Mouse (Mus musculus): ENCODE results near the gene Specc1. TPM values are rescaled to one million over a fixed set of nuclear protein-coding genes. Genes with fewer than 3 reads are reported as not detected.

Gene Specc1
- total RNA-seq, 2 experiments from 2014 or later = 18.3 to 26.7 TPM

DNA sequence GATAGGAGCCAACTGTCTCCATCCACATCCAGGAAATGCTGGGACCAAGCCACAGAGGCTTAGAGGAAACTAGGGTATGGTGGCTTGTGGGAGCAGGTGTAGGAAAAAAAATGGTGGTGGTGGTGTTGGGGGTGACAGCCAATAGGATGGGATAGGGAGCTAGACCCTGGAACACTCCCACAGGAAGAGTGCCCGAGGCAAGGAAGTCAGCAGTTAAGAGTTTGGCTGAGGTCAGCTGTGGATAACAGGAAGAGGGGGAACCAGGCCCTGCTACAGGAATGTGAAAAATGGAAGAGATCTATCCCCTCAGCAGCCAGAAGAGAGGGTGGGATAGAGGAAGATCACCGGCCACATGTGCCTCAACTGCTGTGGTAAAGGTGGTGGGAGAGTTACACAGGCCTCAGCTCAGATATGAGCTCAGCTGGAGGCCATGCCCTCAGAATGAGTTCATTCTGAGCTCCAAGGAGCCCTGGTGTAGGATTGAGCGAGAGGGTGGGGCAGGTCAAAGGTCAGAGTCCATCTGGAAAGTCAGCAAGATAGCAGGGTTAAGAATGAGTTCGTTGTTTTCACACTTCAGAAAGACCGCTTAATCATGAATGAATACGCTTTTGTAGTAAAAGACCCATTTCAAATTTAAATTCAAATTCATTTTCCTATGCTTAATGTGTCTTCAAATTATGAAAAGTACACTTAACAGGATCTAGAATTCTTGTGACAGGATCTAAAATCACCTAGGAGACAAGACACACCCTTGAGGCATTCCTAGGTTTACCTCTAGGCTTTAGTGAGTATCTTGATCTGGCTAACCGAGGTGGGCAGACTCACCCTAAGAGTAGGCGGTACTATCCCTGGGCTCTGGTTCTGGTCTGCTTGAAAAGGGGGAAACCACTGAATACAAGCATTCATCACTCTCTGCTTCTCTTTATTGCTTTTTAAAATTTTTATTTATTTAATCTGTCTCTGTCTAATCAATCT lies 94.1 kb downstream of the Specc1 start:
- DNase-seq = no peak

DNA sequence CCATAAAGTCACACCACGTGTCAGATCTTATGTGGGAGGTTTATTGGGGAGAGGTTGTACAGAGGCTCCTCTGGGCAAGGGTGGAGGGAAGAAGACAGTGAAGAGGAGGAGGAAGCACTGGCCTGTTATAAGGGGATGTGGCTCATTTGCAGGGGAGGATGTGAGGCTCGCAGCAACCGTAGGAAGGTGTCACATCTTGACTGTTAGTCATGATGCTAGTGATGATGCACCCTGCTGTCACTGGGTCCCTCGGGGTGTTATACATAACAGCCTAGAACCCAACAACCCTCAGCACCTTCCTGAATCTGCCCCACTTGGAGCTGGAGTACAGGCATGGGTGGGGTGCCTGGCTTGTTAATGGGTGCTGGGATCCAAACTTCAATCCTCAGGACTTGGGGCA lies 94.9 kb downstream of the Specc1 start:
- DNase-seq = no peak

DNA sequence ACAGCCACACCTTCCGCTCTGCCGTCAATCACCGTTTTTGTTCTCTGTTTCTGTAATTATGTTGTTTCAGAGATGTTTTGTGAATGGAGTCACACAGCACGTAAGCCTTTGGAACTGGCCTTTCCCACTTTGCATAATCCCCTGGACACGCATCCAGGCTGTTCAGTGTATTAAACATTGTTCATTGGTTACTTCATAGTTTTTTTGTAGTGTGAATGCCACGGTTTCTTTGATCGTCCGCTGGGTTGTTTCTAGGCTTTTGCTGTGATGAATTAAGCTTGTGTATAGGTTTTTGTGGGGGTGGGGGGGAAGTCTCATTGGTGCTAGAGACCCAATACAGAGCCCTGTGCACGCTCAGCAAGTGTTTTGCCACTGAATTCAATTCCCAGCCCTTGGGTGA lies 97.4 kb downstream of the Specc1 start:
- no peak for DNase-seq

DNA sequence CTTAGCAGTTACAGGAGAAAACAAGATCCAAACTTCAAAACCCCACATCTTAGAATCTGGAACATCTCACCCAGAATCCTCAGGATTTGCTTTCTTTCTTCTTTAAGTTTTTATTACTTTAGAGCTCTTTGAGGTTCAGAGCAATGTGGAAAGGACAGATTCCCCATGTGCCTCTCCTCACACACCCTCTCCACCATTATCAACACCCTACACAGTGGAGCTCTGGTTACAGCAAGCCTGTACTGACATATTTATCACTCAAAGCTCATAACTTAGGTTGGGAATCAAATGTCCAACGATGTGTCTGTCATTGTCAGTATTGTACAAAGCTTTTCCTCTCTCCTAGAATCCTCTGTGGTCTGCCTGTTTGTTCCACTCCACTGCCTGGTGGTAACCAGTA lies 108.0 kb downstream of the Specc1 start:
- DNase-seq = no peak

DNA sequence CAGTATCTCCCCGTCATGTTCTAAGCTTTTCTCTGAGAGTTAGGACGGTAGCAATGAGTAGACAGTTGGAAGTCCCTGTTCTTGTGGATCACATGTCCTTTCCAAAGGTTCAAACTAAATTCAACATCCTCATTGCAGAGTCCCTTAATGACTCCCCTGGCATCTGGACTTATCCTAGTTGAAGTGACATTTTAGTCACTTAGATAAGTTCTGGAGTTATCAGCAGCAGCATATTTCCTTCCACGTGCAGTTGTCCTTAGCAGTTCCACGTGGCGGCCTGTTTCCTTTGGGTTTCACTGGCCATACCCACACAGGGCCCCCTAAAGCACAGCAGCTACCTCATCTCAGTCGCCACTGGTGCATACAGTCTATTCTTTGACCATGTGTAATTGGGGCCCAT lies 109.1 kb downstream of the Specc1 start:
- DNase-seq = no peak

DNA sequence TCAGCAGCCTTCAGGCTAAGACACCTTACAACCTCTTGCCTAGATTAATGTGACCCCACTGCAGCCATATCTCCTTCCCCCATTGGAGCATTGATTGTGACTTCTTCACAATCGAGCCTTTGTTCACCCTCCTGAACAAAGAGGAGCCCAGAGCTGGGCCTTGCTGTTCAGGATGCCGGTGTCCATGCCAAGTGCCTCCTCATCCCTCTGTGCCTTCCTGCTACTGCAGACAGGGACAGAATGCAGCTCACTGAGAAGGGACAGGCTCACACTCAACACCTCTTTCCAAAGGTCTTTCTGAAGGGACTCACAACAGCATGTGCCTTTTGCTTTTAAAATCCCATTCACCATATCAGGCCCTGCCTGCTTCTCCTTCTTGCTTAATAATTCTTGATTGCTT lies 113.0 kb downstream of the Specc1 start:
- no peak for DNase-seq

DNA sequence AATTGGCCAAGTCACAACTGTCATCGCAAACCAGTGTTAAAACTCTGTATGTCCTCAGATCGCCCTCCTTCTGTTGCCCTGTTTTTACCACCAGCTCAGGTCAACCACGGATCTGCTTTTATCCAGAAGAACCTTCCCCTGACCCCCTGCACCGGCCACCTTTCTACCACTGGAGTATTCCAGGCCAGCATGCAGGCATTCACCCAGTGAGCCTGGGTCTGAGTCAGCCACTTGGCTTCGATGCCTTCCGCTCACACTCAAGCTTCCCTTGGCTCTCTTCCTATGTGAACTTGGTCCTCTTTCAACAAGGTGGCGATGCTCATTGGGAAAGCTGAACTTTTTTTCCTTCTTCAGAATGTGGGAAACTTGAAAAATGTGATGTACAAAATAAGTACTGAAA lies 113.6 kb downstream of the Specc1 start:
- DNase-seq = no peak

DNA sequence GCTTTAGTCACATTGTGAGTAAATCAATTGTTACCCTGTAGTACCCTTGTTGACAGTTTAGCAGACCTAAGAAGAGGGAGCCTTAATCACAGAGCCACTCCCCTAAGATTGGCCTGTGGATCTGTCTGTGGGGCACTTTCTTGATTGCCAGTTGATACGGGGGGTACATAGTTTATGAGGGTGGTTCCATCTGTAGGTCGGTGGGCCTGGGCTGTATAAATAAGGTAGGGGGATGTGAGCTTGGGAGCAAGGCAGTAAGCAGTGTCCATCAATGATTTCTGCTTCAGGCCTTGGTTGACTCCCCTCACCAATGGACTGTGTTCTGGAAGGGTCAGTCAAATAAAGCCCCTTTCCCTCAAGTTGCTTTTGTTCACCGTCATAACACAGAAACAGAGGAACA lies 115.8 kb downstream of the Specc1 start:
- DNase-seq = no peak

DNA sequence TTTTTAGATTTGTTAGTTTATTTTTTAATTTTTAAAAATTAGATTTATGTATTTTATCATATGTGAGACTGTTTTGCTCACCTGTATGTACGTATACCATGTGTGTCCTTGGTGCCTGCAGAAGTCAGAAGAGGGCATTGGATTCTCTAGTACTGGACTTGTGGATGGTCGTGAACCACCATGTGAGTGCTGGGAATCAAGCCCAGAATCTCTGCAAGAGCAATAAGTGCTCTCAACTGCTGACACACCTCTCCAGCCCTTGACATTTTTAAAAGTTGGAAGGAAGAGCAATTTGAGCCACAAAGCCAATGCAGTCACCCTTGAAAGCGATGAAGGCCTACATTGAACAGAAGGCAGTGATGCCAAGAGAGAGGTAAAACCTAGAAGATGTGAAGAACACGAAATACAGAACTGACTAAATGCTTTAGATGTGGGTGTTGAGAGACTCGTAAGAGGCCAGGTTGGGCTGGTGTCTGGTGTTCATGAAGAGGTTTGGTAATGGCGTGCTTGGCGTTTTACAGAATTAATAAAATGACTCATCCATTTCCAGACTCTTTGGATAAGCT lies 117.1 kb downstream of the Specc1 start:
- no peak for DNase-seq

DNA sequence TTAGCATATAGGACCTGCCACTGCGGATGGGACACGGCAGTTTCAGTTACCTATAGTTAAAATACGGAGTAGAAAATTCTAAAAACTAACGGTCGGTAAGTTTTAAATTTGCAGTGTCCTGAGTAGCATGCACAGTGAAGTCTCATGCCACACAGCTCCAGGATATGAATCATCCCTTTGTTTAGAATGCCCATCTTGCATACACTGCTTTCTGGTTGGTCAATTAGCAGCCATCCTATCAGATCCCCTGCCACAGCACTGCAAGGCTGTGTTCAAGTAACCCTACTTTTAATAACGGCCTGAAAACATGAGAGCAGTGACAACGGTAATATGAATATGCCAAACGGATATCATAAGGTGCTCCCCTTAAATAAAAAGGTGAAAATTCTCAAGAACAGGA lies 118.0 kb downstream of the Specc1 start:
- no peak for DNase-seq

DNA sequence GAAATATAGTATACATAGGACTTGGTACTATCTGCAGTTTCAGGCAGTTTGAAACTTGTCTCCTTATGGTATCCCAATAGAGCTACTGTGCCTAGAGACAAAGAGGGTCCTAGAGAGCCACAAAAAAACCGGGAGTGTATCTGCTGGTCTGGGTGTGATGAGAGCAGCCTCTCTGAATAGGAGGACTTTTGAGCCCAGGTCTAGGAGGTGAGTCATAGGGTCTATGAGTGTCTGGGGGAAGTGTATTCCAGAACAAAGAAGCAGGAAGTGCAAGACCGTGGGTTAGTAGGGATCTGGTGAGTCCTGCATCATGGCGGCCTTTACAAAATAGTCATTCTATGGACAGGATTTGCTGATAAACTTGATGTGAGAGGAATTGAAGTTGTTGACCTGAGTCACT lies 118.5 kb downstream of the Specc1 start:
- DNase-seq = no peak

DNA sequence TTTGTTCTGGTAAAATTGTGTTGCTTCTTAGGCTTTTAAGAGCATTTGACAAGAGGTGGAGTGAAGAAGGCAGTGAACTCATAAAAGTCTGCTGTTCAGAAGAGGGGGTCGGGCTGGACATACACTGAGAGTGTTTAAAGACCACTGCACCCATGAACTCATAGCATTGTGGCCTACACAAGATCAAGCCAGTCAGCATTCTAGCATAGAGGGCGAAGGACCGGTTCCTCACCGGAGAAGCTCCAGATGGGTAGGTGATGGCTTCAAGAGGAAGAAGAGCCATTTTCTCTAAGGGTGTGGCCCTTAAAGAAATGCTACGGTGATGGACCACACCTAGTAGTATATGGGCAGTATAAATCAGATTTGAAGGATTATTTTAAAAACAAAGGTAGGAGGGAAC lies 119.0 kb downstream of the Specc1 start:
- no peak for DNase-seq

DNA sequence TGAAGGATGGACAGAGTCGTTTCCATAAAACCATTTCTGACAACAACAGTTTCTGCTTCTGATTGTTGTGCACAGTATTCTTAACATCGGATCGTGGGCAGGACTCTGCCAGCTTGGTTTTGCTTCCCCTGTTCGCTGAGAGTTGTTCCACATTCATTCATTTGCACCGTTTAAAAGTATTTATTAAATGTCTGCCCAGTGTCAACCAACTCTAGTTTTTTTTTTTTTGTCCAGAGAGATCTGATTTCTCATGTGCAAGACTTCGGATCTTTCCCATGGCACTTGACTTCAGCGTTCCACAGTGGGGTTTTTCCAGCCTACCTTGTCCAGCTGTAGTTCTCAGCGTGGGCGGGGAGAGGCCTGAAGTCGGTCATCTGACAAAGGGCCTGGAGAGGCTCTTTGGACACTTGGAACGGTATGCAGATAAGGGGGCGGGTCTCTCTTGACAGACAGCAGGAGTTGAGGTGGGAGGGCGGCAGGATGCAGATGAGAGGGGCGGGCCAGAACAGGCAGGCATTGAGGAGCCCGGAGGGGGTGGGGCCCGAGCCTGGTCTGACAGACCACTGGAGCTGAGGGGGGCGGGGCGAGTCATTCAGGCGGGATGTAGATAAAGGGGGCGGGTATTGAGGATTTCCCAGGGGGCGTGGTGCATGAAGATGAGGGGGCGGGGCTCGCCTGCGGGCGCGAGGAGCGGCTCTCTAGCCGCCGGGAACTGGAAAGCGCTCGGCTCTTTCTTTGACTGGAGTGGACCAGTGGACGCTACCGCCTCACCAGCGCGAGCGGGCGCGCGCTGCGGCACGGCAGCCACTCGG lies 120.0 kb downstream of the Specc1 start:
- DNase-seq = peak; percentile 99

DNA sequence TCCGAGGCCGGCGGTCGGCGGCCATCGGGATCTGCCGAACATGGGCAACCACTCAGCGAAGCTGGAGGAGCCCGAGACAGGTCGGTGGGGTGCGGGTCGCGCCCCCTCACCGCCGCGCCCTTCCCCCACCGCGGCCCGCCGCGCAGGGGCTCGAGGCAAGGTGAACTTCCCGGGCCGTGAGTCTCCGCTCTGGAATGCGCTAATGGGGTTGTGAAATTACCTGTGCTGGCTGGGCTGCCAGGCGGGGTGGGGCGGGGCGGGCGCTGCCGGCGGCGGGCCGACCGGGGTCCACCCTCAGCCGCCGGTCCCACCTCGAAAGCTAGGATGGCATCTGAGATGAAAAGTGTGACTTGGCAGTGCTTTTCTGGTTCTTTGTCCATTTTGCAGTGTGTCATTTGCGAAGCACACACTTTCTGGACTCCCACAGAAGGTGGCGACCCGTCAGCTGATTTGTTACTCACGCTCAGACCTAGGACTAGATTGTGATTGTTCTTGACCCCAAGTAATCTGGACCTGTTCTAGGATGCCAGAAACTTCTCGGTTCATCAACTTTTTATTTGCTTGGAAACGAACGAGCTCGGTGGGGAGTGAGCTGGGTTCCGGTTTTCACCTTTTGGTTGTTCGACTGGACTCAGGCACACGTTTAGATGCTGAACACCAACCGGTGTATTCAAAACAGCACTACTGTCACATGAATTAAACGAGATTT lies 120.7 kb downstream of the Specc1 start:
- DNase-seq = no peak

DNA sequence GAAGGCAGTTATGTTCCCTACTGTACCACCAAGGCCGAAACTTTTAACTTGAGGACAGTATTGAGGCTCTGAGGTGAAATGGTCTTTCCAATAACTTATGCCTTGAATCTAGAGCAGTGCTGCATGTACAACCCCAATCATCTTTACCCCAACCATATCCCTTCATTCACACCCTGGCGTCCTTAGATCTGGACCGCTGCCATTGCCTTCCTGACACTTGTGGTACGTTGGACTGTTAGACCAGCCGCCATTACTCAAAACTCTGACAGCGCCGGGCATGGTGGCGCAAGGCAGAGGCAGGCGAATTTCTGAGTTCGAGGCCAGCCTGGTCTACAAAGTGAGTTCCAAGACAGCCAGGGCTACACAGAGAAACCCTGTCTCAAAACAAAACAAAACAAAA lies 121.8 kb downstream of the Specc1 start:
- no peak for DNase-seq

DNA sequence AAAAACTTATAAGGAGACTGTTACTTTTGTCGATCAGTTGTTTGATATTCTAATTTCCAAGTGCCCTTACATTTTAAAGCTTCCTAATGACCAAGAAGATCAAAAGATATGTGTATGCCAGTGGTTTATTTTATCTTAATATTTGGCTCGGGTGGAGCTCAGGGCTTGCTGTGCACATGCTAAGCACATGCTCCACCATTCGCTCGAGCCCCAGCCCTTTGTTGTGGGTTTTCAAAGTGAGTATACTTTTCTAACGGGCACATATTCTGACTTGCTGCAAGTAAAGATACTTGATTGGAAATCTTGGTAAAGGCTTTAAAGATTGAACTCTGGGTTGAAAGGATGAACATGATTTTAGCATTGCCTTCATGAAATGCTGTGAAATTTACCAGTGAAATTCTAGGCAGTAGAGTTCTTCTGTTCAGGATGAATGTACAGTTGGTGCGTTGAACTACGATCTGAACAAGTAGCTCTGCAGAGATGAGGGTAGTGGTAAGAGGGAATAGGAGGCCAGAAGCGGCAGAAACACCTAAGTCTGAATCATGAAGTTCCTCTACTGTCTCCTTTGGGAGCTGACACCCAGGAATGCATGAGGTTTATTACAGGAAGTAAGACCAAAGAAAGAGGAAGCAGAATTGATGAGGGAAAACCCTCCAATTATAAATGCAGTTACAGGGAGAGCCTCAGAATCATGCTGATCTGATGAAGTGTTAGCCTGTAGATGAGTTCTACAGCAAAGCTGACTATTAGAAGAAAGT lies 122.7 kb downstream of the Specc1 start:
- no peak for DNase-seq

DNA sequence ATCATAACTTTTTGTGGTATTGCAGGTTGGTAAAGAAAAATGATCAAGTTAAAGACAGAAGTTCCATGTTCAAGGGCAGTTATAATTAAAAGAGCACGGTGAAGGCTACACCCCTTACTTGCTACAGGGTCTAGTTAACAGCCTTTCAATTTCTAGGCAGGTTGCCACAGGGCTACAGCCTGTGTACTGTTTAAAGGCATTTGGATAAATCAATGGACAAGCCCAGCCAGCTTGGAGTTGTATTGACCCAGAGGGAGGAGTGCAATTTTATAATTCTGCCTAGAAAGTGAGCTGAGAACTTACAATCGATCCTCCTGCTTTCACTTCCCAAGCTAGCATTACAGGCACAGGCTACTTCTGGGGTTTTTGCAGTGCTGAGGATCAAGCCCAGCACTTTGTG lies 123.9 kb downstream of the Specc1 start:
- DNase-seq = no peak

DNA sequence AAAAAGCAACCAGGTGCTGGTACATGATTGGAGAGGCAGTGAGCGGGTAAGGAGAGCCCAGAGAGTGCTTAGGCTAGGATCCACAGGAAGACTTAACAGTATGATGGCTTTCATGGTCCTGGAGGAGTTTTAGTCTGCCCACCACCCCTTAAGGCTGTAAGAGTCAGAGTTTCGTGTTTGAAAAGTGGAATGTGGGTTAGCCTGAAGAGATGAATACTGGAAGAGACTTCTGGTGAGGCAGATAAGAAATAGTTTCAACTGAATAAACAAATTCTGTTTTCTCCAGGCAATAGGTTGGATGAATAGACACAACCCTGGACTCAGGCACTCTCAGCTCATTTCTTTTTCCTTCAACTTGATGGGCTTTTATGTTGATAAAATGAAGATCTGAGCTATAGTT lies 130.1 kb downstream of the Specc1 start:
- DNase-seq = no peak

DNA sequence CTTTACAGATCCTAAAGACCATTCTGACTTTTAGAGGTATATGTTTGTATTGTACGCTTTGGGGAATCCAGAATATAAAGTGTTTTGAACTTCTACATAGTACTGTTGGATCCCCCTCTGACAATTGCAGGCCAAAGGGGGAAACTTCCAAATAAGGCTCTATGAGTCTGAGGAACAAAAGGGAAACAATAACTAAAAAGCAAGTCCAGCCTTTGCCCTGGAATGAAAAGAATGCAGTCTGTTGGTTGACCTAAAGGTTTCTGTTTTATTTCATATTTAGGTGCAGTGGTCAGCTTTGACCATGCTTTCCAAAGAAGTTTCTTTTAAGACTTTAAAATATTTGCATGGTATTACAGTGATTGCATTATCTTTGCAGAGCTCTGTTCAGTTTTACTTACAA lies 130.5 kb downstream of the Specc1 start:
- DNase-seq = no peak

DNA sequence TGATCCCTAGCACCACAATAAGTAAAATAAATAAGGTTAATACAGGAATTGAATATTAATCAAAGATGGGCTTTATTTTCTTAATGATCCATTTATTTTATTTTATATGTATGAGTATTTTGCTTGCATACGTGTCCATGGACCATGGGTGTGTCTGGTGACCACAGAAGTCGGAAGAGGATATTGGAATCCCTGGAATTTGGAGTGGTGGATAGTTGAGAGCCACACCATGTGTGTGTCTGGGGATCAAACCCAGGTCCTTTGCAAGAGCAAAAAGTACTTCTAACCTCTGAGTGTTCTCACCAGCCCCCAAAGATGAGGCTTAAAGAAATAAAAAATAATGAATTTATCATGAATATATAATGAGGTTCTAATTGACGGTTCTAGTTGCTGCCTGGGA lies 132.1 kb downstream of the Specc1 start:
- DNase-seq = no peak

DNA sequence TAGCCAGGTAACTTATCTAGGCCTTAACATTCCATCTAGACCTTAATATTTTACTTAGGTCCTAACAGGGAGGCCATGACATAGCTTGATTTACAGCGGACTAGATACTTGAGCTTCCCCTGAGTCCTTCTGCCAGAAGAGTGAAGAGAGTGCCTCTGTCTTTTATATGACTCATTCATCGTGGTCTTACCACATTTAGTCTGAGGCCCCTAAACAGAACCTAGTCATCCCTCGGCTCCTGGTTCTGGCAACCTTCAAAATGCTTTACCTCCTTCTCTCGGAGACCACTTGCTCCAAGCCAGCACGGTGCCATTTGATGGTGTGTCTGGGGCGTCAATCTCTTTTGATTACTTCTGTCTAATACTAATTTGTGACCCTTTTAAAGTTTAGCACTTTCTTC lies 133.8 kb downstream of the Specc1 start:
- DNase-seq = no peak

DNA sequence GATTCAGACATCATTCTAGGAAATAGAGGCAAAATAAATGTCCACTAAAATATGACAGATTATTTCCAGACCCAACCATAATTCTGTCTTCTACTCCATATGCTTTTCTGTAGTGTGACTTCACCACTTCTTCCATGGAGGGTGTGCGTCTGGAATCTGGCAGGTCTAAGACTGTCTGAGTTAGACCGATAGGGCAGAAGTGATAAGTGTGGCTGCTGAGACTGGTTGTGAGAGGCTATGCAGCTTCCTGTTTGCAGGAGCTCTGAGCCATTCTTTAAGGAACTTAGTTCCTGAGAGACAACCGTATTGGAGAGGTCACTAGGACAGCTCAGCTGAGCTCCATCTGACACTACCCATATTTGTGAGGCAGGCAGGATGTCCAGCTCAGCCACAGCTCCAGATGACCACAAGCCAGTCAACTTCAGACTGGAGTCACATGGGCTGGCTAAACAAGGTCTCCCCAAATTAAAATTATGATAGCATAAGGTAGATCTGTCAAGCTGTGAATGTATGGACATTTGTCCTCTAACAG lies 146.9 kb downstream of the Specc1 start:
- no peak for DNase-seq
